Mouse (Mus musculus) bone marrow macrophage, adult 2 months (primary cell): Measurements from ENCODE around the gene Cask.

ENCODE experiments used
- CTCF ChIP-seq: IDR thresholded peaks from 2 replicates; pipeline ENCODE4 v1.5.1; 2012; ENCODE audit warnings: low read depth, mild to moderate bottlenecking, low read length, moderate library complexity
- POLR2A ChIP-seq: IDR thresholded peaks from 2 replicates; pipeline ENCODE4 v1.6.1; 2012; ENCODE audit warnings: mild to moderate bottlenecking, low read depth, low read length, borderline replicate concordance

- no peak for TF ChIP-seq CTCF
- TF ChIP-seq POLR2A = no peak
Measured at GRCm38 (mm10) chrX:13881969-13882368, 30.8 kb upstream of the Cask start.
